Mouse (Mus musculus) lung, postnatal 0 days (tissue): ENCODE measurements at regions not wholly inside any gene's neighbourhood (a gene's known extent, or its start where the extent isn't known, plus 50 kb on each side); places are given as distances from the start of the nearest gene placed in this dataset.

Experiments
- CTCF ChIP-seq: IDR thresholded peaks from 2 replicates; pipeline ENCODE4 v1.5.1; 2016; ENCODE audit warnings: antibody characterized with exemption, mild to moderate bottlenecking
- EP300 ChIP-seq: IDR thresholded peaks from 2 replicates; pipeline ENCODE4 v1.6.1; 2016; ENCODE audit warnings: antibody characterized with exemption, mild to moderate bottlenecking, control low read depth

DNA sequence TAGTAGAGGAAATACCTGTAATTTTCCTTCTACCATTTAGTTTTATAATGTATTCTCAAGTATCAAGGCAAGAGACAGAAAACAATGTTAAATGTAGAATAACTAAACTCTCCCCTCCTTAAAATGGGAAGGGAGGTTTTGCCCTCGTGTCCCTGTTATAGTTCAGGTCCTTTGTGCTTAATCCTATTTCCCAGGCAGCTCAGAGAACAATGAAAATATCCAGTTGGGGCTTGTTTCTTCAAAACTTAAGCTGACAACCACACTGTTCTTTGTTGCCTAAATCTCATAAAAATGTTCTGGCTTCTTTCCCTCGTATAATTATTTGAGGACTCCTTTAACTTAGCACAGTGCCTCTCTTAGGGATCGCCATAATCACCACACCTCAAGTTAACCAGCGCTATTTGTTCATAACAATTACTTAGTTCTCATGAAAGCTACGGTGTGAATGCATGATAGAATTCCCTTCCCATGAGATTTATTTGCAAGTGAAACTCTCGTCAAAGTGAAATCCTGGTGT is 57.2 kb downstream of the Plk2 start:
- no peak for TF ChIP-seq CTCF
- TF ChIP-seq EP300: no peak
